Mouse (Mus musculus) C2C12 (cell line): ENCODE measurements around the gene Zzz3.
"Not testable (repeated sequence)": the region's sequence is repeated elsewhere in the genome, so short reads cannot be mapped to it uniquely, and the experiment has no call there.

Source experiments
- CEBPB ChIP-seq: IDR thresholded peaks from one replicate; pipeline ENCODE4 v1.6.1; 2011; ENCODE audit warnings: low read depth, mild to moderate bottlenecking, control low read depth, moderate library complexity
- CTCF ChIP-seq: IDR thresholded peaks from one replicate; pipeline ENCODE4 v1.5.1; 2011; ENCODE audit not compliant: control insufficient read depth, insufficient read depth, insufficient read length
- FOSL1 ChIP-seq: IDR thresholded peaks from one replicate; pipeline ENCODE4 v1.8.0; 2011; ENCODE audit warnings: mild to moderate bottlenecking, low read length; ENCODE audit not compliant: poor library complexity, insufficient read depth, severe bottlenecking
- MAX ChIP-seq: IDR thresholded peaks from one replicate; pipeline ENCODE4 v1.6.1; 2011; ENCODE audit warnings: mild to moderate bottlenecking, control low read depth
- MYOD1 ChIP-seq: IDR thresholded peaks from one replicate; pipeline ENCODE4 v1.6.1; 2011; ENCODE audit warnings: low read depth; ENCODE audit not compliant: control insufficient read depth, insufficient read length
- MYOG ChIP-seq: IDR thresholded peaks from one replicate; pipeline ENCODE4 v1.6.1; 2011; ENCODE audit not compliant: control insufficient read depth, insufficient read length; ENCODE audit errors: extremely low read depth
- USF1 ChIP-seq: IDR thresholded peaks from one replicate; pipeline ENCODE4 v1.6.1; 2011; ENCODE audit warnings: low read depth, mild to moderate bottlenecking, control low read depth, moderate library complexity

DNA sequence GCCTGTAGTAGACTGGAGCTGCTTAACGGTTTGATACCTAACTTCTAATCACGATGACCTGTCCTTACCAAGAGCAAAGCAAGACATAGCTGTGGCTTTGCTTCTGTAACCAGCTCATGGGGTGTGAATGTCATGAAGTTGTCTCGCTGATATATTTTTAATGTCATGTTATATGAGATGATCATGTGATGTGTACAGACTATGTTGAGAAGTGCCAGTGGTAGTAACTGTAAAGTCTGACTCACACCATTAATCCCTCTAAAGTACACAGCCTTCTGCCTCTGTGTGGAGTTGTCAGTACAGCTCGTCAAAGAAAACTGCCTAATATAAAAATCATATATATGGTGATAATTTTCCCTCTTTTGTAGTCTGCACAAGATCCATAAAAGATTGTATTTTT, 63.6 kb downstream of the Zzz3 start:
- TF ChIP-seq CTCF, MYOD1, MAX, CEBPB, MYOG, FOSL1: not testable (repeated sequence)
- TF ChIP-seq USF1, result peak; percentile 79
